Mouse (Mus musculus): Measurements from ENCODE around the gene Acss1. TPM values are rescaled to one million over a fixed set of nuclear protein-coding genes. Genes with fewer than 3 reads are reported as not detected.

Acss1 gene
- polyA plus RNA-seq, 1 experiment = 1.8 TPM

DNA sequence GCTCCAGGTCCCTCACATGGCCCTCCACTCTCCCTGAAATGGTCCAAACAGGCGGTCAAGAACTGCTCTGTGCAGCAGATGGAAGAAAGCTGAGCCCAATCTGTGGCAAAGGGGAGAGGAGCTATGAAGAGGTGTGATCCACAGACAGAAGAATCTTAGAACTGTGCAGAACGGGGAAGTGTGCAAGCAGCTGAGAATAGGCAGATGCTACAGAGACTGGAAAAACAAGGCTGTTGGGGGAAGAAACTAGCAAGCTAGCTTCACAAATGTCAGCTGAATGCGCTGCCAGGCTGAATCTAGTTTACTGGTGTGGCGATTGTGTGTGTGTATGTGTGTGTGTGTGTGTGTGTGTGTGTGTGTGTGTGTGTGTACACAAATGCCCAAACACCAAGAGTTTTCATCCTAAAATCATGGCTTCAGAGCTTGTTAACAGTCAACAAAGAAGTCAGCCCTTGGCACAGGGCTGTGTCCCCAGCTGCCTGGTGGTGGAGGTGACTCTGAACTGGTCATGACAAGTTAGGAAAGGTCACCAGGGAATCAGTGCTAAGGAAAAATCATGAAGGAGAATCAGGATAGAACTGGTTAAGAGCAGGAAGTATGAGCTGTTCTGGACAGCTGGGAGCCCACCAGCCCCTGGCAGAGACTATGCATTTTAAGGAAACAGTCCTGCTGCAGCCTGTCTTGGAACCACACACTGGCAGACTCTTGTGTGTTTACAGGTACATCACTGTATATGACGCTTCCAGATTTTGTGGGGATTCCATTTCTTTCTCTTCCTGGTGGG is 7.4 kb downstream of the Acss1 start:
- Histone ChIP-seq H3K36me3 (ENCODE audit: control insufficient read depth) (peaks cover 83% of the 10 kb centered on the region), H3K4me3 (replicated peaks) (no peak overlapping the region), H3K27me3 (ENCODE audit: control insufficient read depth) (no peaks in the 10 kb centered on the region), H3K4me1 (ENCODE audit: control insufficient read depth) (peaks cover 66% of the 10 kb centered on the region), H3K9me3 (ENCODE audit: control insufficient read depth, low read length) (peaks cover 8% of the 10 kb centered on the region; the same call in 1 of the 2 replicates)
- no peak for TF ChIP-seq GATA1 (IDR thresholded peaks at IDR 0.05; ENCODE audit: low read length)
- TF ChIP-seq TAL1 (IDR thresholded peaks at IDR 0.05; ENCODE audit: low read length) = no peak

- Histone ChIP-seq H3K27me3 (ENCODE audit: control insufficient read depth) (no peaks in the 10 kb centered on the region), H3K4me3 (replicated peaks) (no peak overlapping the region), H3K36me3 (ENCODE audit: control insufficient read depth) (peaks cover 90% of the 10 kb centered on the region), H3K9me3 (ENCODE audit: control insufficient read depth, low read length) (peaks cover 8% of the 10 kb centered on the region; the same call in 1 of the 2 replicates), H3K4me1 (ENCODE audit: control insufficient read depth) (peaks cover 59% of the 10 kb centered on the region)
- no peak for TF ChIP-seq TAL1 (IDR thresholded peaks at IDR 0.05; ENCODE audit: low read length)
- TF ChIP-seq GATA1 (IDR thresholded peaks at IDR 0.05; ENCODE audit: low read length) = no peak
Observed at GRCm38 (mm10) chr2:150660049-150660448, 8.3 kb downstream of the Acss1 start.

GRCm38 (mm10) chr2:150656975-150657768 is 11.1 kb downstream of the Acss1 start:
- Histone ChIP-seq H3K36me3 (ENCODE audit: control insufficient read depth) (peaks cover 97% of the 10 kb centered on the region), H3K4me1 (ENCODE audit: control insufficient read depth) (peaks cover 54% of the 10 kb centered on the region), H3K27me3 (ENCODE audit: control insufficient read depth) (no peaks in the 10 kb centered on the region), H3K9me3 (ENCODE audit: control insufficient read depth, low read length) (peaks cover 8% of the 10 kb centered on the region; the same call in 1 of the 2 replicates), H3K4me3 (replicated peaks) (no peak overlapping the region)
- TF ChIP-seq TAL1 (IDR thresholded peaks at IDR 0.05; ENCODE audit: low read length) (no peak), GATA1 (IDR thresholded peaks at IDR 0.05; ENCODE audit: low read length) (no peak)

DNA sequence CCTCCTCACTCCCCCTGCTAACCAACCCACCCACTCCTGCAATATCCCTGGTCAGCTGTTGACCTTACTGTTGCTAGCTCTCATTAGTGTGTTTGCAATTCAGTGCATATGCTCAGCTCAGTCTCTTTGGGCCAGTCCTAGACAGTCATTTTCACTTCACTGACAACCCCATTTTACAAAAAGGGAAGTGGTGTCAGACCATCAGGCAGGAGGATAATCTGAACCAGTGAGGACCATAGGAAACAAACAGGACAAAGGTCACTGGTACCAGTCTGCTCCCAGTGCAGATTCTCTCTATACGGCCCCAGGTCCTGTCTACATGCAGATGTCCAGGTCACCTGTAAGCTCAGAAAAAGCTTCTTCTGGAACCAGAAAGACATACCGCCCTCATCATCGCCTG is 12.2 kb downstream of the Acss1 start:
- Histone ChIP-seq H3K9me3 (ENCODE audit: control insufficient read depth, low read length) (peaks cover 8% of the 10 kb centered on the region; the same call in 1 of the 2 replicates), H3K36me3 (ENCODE audit: control insufficient read depth) (peaks cover 94% of the 10 kb centered on the region), H3K4me1 (ENCODE audit: control insufficient read depth) (peaks cover 49% of the 10 kb centered on the region), H3K4me3 (replicated peaks) (no peak overlapping the region), H3K27me3 (ENCODE audit: control insufficient read depth) (no peaks in the 10 kb centered on the region)
- no peak for TF ChIP-seq GATA1 (IDR thresholded peaks at IDR 0.05; ENCODE audit: low read length)
- no peak for TF ChIP-seq TAL1 (IDR thresholded peaks at IDR 0.05; ENCODE audit: low read length)

DNA sequence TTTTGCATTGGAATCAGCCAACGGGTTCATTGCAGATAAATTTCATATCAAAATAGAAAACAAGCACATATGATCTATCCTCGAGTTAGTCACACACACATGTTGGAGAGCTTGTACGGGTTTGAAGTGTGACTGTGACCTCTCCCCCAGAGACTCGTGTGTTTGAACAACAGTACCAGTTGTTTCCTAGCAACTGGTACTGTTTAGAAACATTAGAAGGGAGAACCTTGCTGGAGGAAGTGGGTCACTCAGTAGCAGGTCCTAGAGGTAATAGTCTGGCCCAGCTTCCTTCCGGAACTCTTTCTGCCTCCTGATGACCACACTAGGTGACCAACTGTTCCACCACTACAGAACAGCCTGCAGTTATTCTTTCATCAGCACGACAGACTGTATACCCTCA is 13.0 kb downstream of the Acss1 start:
- Histone ChIP-seq H3K9me3 (ENCODE audit: control insufficient read depth, low read length) (peaks cover 8% of the 10 kb centered on the region; the same call in 1 of the 2 replicates), H3K4me3 (replicated peaks) (no peak overlapping the region), H3K36me3 (ENCODE audit: control insufficient read depth) (peaks cover 93% of the 10 kb centered on the region), H3K4me1 (ENCODE audit: control insufficient read depth) (peaks cover 49% of the 10 kb centered on the region), H3K27me3 (ENCODE audit: control insufficient read depth) (no peaks in the 10 kb centered on the region)
- TF ChIP-seq TAL1 (IDR thresholded peaks at IDR 0.05; ENCODE audit: low read length) = no peak
- no peak for TF ChIP-seq GATA1 (IDR thresholded peaks at IDR 0.05; ENCODE audit: low read length)

DNA sequence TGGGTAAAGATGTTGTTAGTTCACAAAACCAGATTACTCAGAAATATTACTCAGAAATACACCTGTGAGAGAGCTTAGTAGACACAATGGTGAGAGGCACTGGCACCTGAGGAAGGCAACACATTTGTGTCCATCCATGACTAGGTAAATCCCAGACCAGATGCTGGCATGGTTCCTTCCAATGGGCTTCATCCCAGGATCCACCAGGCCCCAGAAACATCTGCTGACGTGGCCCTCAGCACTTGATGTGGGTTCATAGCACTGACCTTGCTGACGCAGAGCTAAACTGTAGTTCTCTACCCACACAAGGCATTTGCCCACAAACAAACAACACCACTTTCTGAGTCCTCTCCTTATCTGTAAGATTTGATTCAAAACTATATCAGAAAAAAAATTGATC is 13.5 kb downstream of the Acss1 start:
- TF ChIP-seq TAL1 (IDR thresholded peaks at IDR 0.05; ENCODE audit: low read length) (no peak), GATA1 (IDR thresholded peaks at IDR 0.05; ENCODE audit: low read length) (no peak)
- Histone ChIP-seq H3K4me1 (ENCODE audit: control insufficient read depth) (peaks cover 47% of the 10 kb centered on the region), H3K36me3 (ENCODE audit: control insufficient read depth) (peaks cover 93% of the 10 kb centered on the region)

GRCm38 (mm10) chr2:150651366-150651765 is 16.9 kb downstream of the Acss1 start:
- no peak for TF ChIP-seq GATA1 (IDR thresholded peaks at IDR 0.05; ENCODE audit: low read length)
- TF ChIP-seq TAL1 (IDR thresholded peaks at IDR 0.05; ENCODE audit: low read length) = no peak
- Histone ChIP-seq H3K4me3 (replicated peaks) (no peak overlapping the region), H3K27me3 (ENCODE audit: control insufficient read depth) (no peaks in the 10 kb centered on the region), H3K4me1 (ENCODE audit: control insufficient read depth) (peaks cover 62% of the 10 kb centered on the region), H3K9me3 (ENCODE audit: control insufficient read depth, low read length) (no peaks in the 10 kb centered on the region), H3K36me3 (ENCODE audit: control insufficient read depth) (peaks cover 87% of the 10 kb centered on the region)

More for the DNA sequence above, 13.5 kb downstream of the Acss1 start:
- Histone ChIP-seq H3K27me3 (ENCODE audit: control insufficient read depth) (no peaks in the 10 kb centered on the region), H3K4me3 (replicated peaks) (no peak overlapping the region), H3K9me3 (ENCODE audit: control insufficient read depth, low read length) (peaks cover 8% of the 10 kb centered on the region; the same call in 1 of the 2 replicates)

GRCm38 (mm10) chr2:150650511-150651074 is 17.7 kb downstream of the Acss1 start:
- H3K4me1 ChIP-seq (ENCODE audit: control insufficient read depth) = peaks cover 68% of the 10 kb centered on the region
- H3K27me3 ChIP-seq (ENCODE audit: control insufficient read depth) = no peaks in the 10 kb centered on the region
- peaks cover 88% of the 10 kb centered on the region for H3K36me3 ChIP-seq (ENCODE audit: control insufficient read depth)
- no peaks in the 10 kb centered on the region for H3K9me3 ChIP-seq (ENCODE audit: control insufficient read depth, low read length)
- H3K4me3 ChIP-seq (replicated peaks) = no peak overlapping the region
- no peak for TF ChIP-seq TAL1 (IDR thresholded peaks at IDR 0.05; ENCODE audit: low read length)
- no peak for TF ChIP-seq GATA1 (IDR thresholded peaks at IDR 0.05; ENCODE audit: low read length)
